Mouse (Mus musculus): ENCODE data around the gene Olfr1426. TPM values are rescaled to one million over a fixed set of nuclear protein-coding genes. Genes with fewer than 3 reads are reported as not detected.
"Not testable (repeated sequence)": the region's sequence is repeated elsewhere in the genome, so short reads cannot be mapped to it uniquely, and the experiment has no call there.

Olfr1426 gene
- polyA plus RNA-seq, 1 experiment from 2014 or later, result not detected

DNA sequence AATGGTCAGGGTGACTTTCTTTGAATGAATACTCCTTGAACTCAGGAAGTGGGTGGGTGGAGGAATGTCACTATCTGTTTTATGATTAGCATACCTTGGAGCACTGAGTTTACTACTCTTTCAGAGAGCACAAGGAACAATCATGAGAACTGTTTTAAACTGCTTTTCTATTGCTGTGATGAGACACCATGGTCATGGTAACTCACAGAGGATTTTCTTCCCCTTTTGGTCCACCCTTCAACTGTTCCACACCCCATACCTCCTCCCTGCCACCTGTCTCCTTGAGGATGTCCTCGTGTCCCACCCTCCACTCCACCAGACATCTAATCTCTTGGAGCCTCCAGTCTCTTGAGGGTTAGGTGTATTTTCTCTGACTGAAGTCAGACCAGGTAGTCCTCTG lies 24.0 kb downstream of the Olfr1426 start:
- H3K4me3 ChIP-seq (replicated peaks; ENCODE audit: low read length); H3K27ac ChIP-seq (ENCODE audit: low read length); H3K4me2 ChIP-seq (ENCODE audit: low read length); H3K27me3 ChIP-seq (replicated peaks; ENCODE audit: control insufficient read depth, insufficient read depth, low read length); H3K36me3 ChIP-seq (ENCODE audit: control insufficient read depth, insufficient read depth); ATAC-seq; H3K9ac ChIP-seq (replicated peaks; ENCODE audit: low read depth, low read length); H3K4me1 ChIP-seq (replicated peaks; ENCODE audit: control insufficient read depth, insufficient read depth, low read length); H3K9me3 ChIP-seq (ENCODE audit: control insufficient read depth, low read length): not testable (repeated sequence)
- 52% methylated on average over 1 of the region's 1 CpGs for WGBS

DNA sequence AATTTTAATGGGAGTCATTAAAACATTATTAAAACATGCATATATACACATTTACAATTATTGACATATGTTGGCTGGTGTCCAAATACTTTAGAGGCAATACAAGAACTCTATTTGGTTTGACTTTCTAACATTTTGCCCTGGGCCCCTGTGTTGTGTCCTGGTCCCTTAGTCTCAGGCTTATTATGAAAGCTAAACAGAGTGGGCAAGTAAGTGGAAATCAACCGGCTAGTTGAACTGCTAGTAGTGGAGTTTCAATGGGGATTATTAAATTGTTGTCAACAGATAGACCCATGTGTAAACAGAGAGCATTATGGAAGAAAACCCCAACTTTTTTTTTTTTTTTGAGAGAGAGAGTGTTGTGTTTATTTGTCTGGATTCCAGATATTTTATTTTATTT lies 29.2 kb downstream of the Olfr1426 start, which contains the start of gene Olfr1424:
Gene Olfr1424 (minus strand): TSS at position 101 of the 400 bp plus-strand sequence.
- H3K9me3 ChIP-seq (ENCODE audit: control insufficient read depth, low read length); H3K36me3 ChIP-seq (ENCODE audit: control insufficient read depth, insufficient read depth); H3K27me3 ChIP-seq (replicated peaks; ENCODE audit: control insufficient read depth, insufficient read depth, low read length); H3K9ac ChIP-seq (replicated peaks; ENCODE audit: low read depth, low read length); H3K4me1 ChIP-seq (replicated peaks; ENCODE audit: control insufficient read depth, insufficient read depth, low read length); H3K4me3 ChIP-seq (replicated peaks; ENCODE audit: low read length); ATAC-seq; H3K4me2 ChIP-seq (ENCODE audit: low read length); H3K27ac ChIP-seq (ENCODE audit: low read length): not testable (repeated sequence)
- 92% methylated on average over 1 of the region's 1 CpGs for WGBS

DNA sequence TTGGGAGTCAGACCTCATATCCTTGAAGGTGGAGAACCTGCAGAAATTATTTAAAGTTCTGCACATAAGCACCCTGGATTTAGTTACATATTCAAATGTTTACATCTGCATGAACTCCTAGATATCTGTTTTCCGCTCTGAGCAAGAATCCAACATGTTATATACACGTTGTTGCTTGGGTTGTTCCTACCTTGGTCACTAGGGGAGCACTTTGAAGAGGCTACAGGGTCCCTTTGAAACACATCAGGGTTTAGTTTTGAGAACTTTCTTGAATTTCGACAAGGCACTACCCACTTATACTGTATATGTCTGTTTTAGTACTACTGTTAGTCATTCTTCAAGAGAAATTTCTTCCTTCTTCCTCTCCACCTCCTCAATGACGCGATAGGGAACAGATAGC lies 48.6 kb downstream of the Olfr1426 start:
- Histone ChIP-seq H3K9me3 (ENCODE audit: control insufficient read depth, low read length) (no peaks in the 10 kb centered on the region), H3K4me2 (ENCODE audit: low read length) (no peak overlapping the region), H3K4me3 (replicated peaks; ENCODE audit: low read length) (no peak overlapping the region), H3K27ac (ENCODE audit: low read length) (no peak overlapping the region), H3K9ac (replicated peaks; ENCODE audit: low read depth, low read length) (no peak overlapping the region), H3K4me1 (replicated peaks; ENCODE audit: control insufficient read depth, insufficient read depth, low read length) (no peaks in the 10 kb centered on the region), H3K36me3 (ENCODE audit: control insufficient read depth, insufficient read depth) (no peaks in the 10 kb centered on the region), H3K27me3 (replicated peaks; ENCODE audit: control insufficient read depth, insufficient read depth, low read length) (no peaks in the 10 kb centered on the region)
- ATAC-seq, result no peak
- 91% methylated on average over 5 of the region's 5 CpGs for WGBS

DNA sequence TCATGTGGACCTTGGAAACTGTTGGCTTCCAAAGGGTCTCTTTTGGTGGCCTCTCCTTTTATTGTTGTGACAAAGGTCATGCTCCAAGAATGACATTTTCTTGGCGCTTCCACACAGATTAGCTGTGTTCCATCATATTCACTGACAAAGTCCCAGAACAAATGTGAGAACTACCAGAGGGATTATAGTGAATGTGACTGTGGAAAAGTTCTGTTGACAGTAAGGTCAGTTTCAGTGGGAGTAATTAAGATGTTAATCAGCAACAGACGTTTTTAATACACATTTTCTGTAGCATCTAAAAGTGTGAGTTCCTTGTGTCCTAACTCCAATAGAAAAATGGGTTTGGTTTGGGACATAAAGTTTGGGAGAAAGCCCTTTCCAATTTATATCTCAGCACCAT lies 50.6 kb downstream of the Olfr1426 start, which contains the start of gene Olfr1423:
Gene Olfr1423 (minus strand): TSS at position 101 of the 400 bp plus-strand sequence.
- H3K4me3 ChIP-seq (replicated peaks; ENCODE audit: low read length), result no peak within 1 kb of the TSS
- H3K36me3 ChIP-seq (ENCODE audit: control insufficient read depth, insufficient read depth), result no peaks in the 10 kb centered on the region
- H3K27ac ChIP-seq (ENCODE audit: low read length), result no peak within 1 kb of the TSS
- no peaks in the 10 kb centered on the region for H3K9me3 ChIP-seq (ENCODE audit: control insufficient read depth, low read length)
- ATAC-seq, result no peak
- 64% methylated on average over 2 of the region's 2 CpGs for WGBS
- H3K27me3 ChIP-seq (replicated peaks; ENCODE audit: control insufficient read depth, insufficient read depth, low read length), result no peaks in the 10 kb centered on the region
- H3K9ac ChIP-seq (replicated peaks; ENCODE audit: low read depth, low read length), result no peak within 1 kb of the TSS
- no peaks in the 10 kb centered on the region for H3K4me1 ChIP-seq (replicated peaks; ENCODE audit: control insufficient read depth, insufficient read depth, low read length)
- H3K4me2 ChIP-seq (ENCODE audit: low read length), result no peak within 1 kb of the TSS

DNA sequence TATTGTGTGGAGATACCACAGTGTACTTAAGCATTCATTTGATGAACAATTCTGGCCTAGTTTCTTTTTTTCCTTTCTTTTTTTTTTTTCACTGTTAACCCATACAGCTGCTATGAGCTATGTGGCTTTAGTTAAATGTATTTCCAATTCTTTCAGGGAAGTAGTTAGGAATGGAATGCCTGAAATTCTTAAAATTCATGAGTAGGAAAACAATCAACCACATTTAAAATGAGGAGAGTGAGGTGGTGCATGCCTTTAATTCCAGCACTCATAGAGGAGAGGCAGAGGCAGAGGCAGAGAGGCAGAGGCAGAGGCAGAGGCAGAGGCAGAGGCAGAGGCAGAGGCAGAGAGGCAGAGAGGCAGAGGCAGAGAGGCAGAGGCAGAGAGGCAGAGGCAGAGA lies 54.1 kb downstream of the Olfr1426 start:
- Histone ChIP-seq H3K27ac (ENCODE audit: low read length) (no peak overlapping the region), H3K4me2 (ENCODE audit: low read length) (no peak overlapping the region), H3K9me3 (ENCODE audit: control insufficient read depth, low read length) (no peaks in the 10 kb centered on the region), H3K27me3 (replicated peaks; ENCODE audit: control insufficient read depth, insufficient read depth, low read length) (no peaks in the 10 kb centered on the region), H3K4me1 (replicated peaks; ENCODE audit: control insufficient read depth, insufficient read depth, low read length) (no peaks in the 10 kb centered on the region), H3K4me3 (replicated peaks; ENCODE audit: low read length) (no peak overlapping the region), H3K36me3 (ENCODE audit: control insufficient read depth, insufficient read depth) (no peaks in the 10 kb centered on the region), H3K9ac (replicated peaks; ENCODE audit: low read depth, low read length) (no peak overlapping the region)
- no peak for ATAC-seq

Other genes with a start within 250 kb of the Olfr1426 start
- gene Olfr1418, start 230.9 kb downstream of the Olfr1426 start, polyA plus RNA-seq (2015; fragmentation: Nextera tagmentation; extraction: Ambion mirVana), result not detected in 2 replicates
- not detected in 2 replicates for gene Olfr1419, start 216.9 kb downstream of the Olfr1426 start, polyA plus RNA-seq (2015; fragmentation: Nextera tagmentation; extraction: Ambion mirVana)
- gene Olfr1420, start 205.4 kb downstream of the Olfr1426 start, polyA plus RNA-seq (2015; fragmentation: Nextera tagmentation; extraction: Ambion mirVana), result not detected in 2 replicates
- 20.2 and 20.3 TPM in 2 replicates for gene Patl1, start 179.6 kb downstream of the Olfr1426 start, polyA plus RNA-seq (2015; fragmentation: Nextera tagmentation; extraction: Ambion mirVana)
- gene Osbp, start 126.1 kb downstream of the Olfr1426 start, polyA plus RNA-seq (2015; fragmentation: Nextera tagmentation; extraction: Ambion mirVana), result 4.1 and 4.3 TPM in 2 replicates
- not detected in 2 replicates for gene Olfr1423, start 50.7 kb downstream of the Olfr1426 start, polyA plus RNA-seq (2015; fragmentation: Nextera tagmentation; extraction: Ambion mirVana)
- not detected in 2 replicates for gene Olfr1424, start 29.3 kb downstream of the Olfr1426 start, polyA plus RNA-seq (2015; fragmentation: Nextera tagmentation; extraction: Ambion mirVana)
- gene Olfr1425, start 14.3 kb downstream of the Olfr1426 start, polyA plus RNA-seq (2015; fragmentation: Nextera tagmentation; extraction: Ambion mirVana), result not detected in 2 replicates
- gene Olfr1427, start 11.3 kb upstream of the Olfr1426 start, polyA plus RNA-seq (2015; fragmentation: Nextera tagmentation; extraction: Ambion mirVana), result not detected in 2 replicates
- gene Olfr1428, start 23.9 kb upstream of the Olfr1426 start, polyA plus RNA-seq (2015; fragmentation: Nextera tagmentation; extraction: Ambion mirVana), result not detected in 2 replicates
- gene Olfr76, start 31.2 kb upstream of the Olfr1426 start, polyA plus RNA-seq (2015; fragmentation: Nextera tagmentation; extraction: Ambion mirVana), result not detected in 2 replicates
- gene Olfr1555-ps1, start 78.1 kb upstream of the Olfr1426 start, polyA plus RNA-seq (2015; fragmentation: Nextera tagmentation; extraction: Ambion mirVana), result not detected in 2 replicates
- not detected in 2 replicates for gene Olfr1431, start 108.6 kb upstream of the Olfr1426 start, polyA plus RNA-seq (2015; fragmentation: Nextera tagmentation; extraction: Ambion mirVana)
- not detected in 2 replicates for gene Olfr1432, start 140.6 kb upstream of the Olfr1426 start, polyA plus RNA-seq (2015; fragmentation: Nextera tagmentation; extraction: Ambion mirVana)
- not detected in 2 replicates for gene Olfr262, start 149.6 kb upstream of the Olfr1426 start, polyA plus RNA-seq (2015; fragmentation: Nextera tagmentation; extraction: Ambion mirVana)
- not detected in 2 replicates for gene Olfr235, start 169.0 kb upstream of the Olfr1426 start, polyA plus RNA-seq (2015; fragmentation: Nextera tagmentation; extraction: Ambion mirVana)
- not detected in 2 replicates for gene Olfr1434, start 187.8 kb upstream of the Olfr1426 start, polyA plus RNA-seq (2015; fragmentation: Nextera tagmentation; extraction: Ambion mirVana)
- not detected in 2 replicates for gene Olfr1436, start 207.1 kb upstream of the Olfr1426 start, polyA plus RNA-seq (2015; fragmentation: Nextera tagmentation; extraction: Ambion mirVana)
- not detected in 2 replicates for gene Olfr1437, start 233.1 kb upstream of the Olfr1426 start, polyA plus RNA-seq (2015; fragmentation: Nextera tagmentation; extraction: Ambion mirVana)
- gene Olfr1438-ps1, start 243.9 kb upstream of the Olfr1426 start, polyA plus RNA-seq (2015; fragmentation: Nextera tagmentation; extraction: Ambion mirVana), result not detected in 2 replicates